Mouse (Mus musculus): ENCODE measurements around the gene Mast3. TPM values are rescaled to one million over a fixed set of nuclear protein-coding genes. Genes with fewer than 3 reads are reported as not detected.

Gene Mast3
- polyA plus RNA-seq, 1 experiment from 2014 or later, result 8.5 TPM

DNA sequence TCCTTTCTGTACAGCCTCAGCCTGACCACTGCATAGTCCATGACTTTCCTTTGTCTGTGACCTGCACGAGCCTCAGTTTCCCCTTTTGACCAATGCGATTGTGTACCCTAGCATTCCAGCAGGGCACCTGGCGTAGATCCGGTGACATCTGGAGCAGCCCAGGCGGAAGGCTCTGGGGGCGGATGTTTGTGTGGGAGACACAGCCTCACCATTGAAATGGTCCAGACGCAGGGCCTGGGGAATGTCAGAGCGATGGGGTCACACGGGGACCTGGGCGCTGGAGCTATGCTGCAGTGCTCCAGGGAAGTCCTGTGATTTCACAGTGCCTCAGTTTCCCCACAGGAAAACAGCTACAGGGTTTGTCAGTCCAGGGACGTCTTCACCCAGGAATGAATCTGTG, 62.7 kb downstream of the Mast3 start:
- WGBS (ENCODE audit: insufficient replicate concordance), result 28% methylated on average over 11 of the region's 11 CpGs
- H3K9me3 ChIP-seq (replicated peaks; ENCODE audit: control insufficient read depth, low read length), result no peaks in the 10 kb centered on the region
- ATAC-seq (replicated peaks; ENCODE audit: insufficient number of reproducible peaks, low FRiP score, low TSS enrichment), result no peak; the same call in 1 of the 2 replicates
- H3K9ac ChIP-seq (ENCODE audit: low read depth, low read length), result no peak overlapping the region
- H3K4me1 ChIP-seq (ENCODE audit: control insufficient read depth, insufficient read depth, low read length), result peaks cover 25% of the 10 kb centered on the region
- no peaks in the 10 kb centered on the region for H3K36me3 ChIP-seq (ENCODE audit: control insufficient read depth, insufficient read depth, low read length)
- H3K27ac ChIP-seq (ENCODE audit: low read depth, low read length), result no peak overlapping the region
- no peak overlapping the region for H3K4me3 ChIP-seq (ENCODE audit: low read depth, low read length)
- peaks cover 57% of the 10 kb centered on the region for H3K27me3 ChIP-seq (ENCODE audit: control insufficient read depth, insufficient read depth, low read length)
- H3K4me2 ChIP-seq, result no peak overlapping the region

DNA sequence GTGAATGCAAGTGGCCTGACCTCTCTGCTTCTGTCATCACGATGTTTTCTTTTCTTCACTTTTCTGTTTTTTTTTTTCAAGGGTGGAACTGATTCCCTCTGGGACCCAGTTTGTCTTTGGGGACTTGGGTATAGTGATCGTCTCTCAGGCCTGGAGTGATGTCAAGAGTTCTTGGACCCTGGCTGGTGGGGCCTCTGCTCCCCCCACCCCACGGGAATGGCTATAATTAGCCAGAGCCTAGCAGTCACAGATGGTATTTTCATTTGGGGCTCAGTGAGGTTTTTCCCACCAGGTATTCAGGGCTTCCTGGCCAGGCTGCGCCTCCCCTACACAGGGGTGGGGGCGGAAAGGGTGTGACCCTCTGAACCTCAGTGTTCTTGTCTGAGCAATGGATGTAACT, 63.2 kb downstream of the Mast3 start:
- Histone ChIP-seq H3K4me1 (ENCODE audit: control insufficient read depth, insufficient read depth, low read length) (peaks cover 25% of the 10 kb centered on the region), H3K4me2 (no peak overlapping the region), H3K9me3 (replicated peaks; ENCODE audit: control insufficient read depth, low read length) (no peaks in the 10 kb centered on the region), H3K36me3 (ENCODE audit: control insufficient read depth, insufficient read depth, low read length) (no peaks in the 10 kb centered on the region), H3K27ac (ENCODE audit: low read depth, low read length) (no peak overlapping the region), H3K9ac (ENCODE audit: low read depth, low read length) (no peak overlapping the region), H3K27me3 (ENCODE audit: control insufficient read depth, insufficient read depth, low read length) (peaks cover 54% of the 10 kb centered on the region), H3K4me3 (ENCODE audit: low read depth, low read length) (no peak overlapping the region)
- ATAC-seq (replicated peaks; ENCODE audit: insufficient number of reproducible peaks, low FRiP score, low TSS enrichment), result no peak
- 45% methylated on average over 5 of the region's 5 CpGs for WGBS (ENCODE audit: insufficient replicate concordance)

DNA sequence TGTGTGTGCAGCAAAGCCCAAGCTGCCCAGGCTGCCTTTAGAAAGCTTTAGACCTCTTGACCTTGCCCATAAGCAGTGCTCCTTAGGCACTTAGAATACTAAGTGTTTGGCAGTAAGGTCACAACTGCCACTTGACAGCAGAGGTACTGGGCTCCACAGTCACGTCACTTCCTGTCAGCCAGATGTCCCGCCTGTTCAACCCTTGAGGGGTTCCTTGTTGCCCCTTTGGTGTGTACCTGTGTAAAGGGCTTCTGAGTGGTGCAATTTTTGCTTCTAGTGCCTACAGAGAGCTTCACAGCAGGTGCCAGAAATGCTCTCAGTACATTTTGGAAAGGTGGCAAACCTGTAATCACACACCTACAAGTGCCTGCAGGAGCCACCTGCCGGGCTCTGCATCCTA, 66.6 kb downstream of the Mast3 start:
- no peak overlapping the region for H3K4me2 ChIP-seq
- no peak overlapping the region for H3K27ac ChIP-seq (ENCODE audit: low read depth, low read length)
- no peaks in the 10 kb centered on the region for H3K9me3 ChIP-seq (replicated peaks; ENCODE audit: control insufficient read depth, low read length)
- no peak overlapping the region for H3K9ac ChIP-seq (ENCODE audit: low read depth, low read length)
- no peaks in the 10 kb centered on the region for H3K36me3 ChIP-seq (ENCODE audit: control insufficient read depth, insufficient read depth, low read length)
- no peak overlapping the region for H3K4me3 ChIP-seq (ENCODE audit: low read depth, low read length)
- H3K27me3 ChIP-seq (ENCODE audit: control insufficient read depth, insufficient read depth, low read length), result peaks cover 24% of the 10 kb centered on the region
- 51% methylated on average over 3 of the region's 3 CpGs for WGBS (ENCODE audit: insufficient replicate concordance)
- ATAC-seq (replicated peaks; ENCODE audit: insufficient number of reproducible peaks, low FRiP score, low TSS enrichment), result no peak
- peaks cover 20% of the 10 kb centered on the region for H3K4me1 ChIP-seq (ENCODE audit: control insufficient read depth, insufficient read depth, low read length)

DNA sequence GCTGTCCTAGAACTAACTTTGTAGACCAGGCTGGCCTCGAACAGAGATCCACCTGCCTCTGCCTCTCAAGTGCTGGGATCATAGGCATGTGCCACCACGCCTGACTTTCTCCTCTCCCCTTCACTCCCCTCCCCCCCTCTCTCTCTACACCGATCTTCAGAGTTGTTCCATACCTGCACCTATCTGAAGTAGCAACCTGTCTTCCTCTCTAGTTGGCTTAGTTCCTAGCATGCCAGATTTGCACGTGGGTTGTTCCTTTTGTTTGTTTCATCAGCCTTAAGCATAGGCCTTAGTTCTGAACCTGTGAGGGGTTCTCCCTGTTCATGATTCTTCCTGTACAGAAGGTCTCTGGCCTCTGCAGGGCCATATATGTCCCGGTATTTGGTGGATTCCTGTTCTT, 67.1 kb downstream of the Mast3 start:
- 65% methylated on average over 5 of the region's 5 CpGs for WGBS (ENCODE audit: insufficient replicate concordance)
- Histone ChIP-seq H3K27ac (ENCODE audit: low read depth, low read length) (no peak overlapping the region), H3K4me1 (ENCODE audit: control insufficient read depth, insufficient read depth, low read length) (peaks cover 15% of the 10 kb centered on the region), H3K4me2 (no peak overlapping the region), H3K36me3 (ENCODE audit: control insufficient read depth, insufficient read depth, low read length) (no peaks in the 10 kb centered on the region), H3K27me3 (ENCODE audit: control insufficient read depth, insufficient read depth, low read length) (peaks cover 24% of the 10 kb centered on the region), H3K9me3 (replicated peaks; ENCODE audit: control insufficient read depth, low read length) (no peaks in the 10 kb centered on the region), H3K9ac (ENCODE audit: low read depth, low read length) (no peak overlapping the region), H3K4me3 (ENCODE audit: low read depth, low read length) (no peak overlapping the region)
- ATAC-seq (replicated peaks; ENCODE audit: insufficient number of reproducible peaks, low FRiP score, low TSS enrichment), result no peak

DNA sequence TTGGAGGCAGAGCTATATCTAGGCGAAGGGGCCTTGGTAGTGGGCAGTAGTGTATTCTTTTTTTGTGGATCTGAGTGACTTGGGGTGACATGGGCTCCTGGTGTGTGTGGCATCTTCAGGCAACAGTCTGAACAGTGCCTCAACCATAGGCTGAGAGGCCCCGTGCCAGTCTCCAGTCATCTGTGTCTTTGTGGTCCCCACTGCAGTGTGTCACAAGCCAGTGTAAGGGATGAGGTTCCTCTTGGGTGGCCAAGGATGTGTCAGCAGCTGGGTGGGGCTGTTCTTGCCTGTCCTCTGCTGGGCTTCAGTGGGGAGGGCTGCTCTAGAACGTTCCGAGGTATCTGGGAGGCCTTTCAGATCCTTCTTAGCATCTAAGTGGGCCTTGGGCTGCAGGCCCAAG, 73.9 kb downstream of the Mast3 start:
- Histone ChIP-seq H3K9ac (ENCODE audit: low read depth, low read length) (no peak overlapping the region), H3K4me2 (no peak overlapping the region), H3K36me3 (ENCODE audit: control insufficient read depth, insufficient read depth, low read length) (no peaks in the 10 kb centered on the region), H3K27me3 (ENCODE audit: control insufficient read depth, insufficient read depth, low read length) (peaks cover 69% of the 10 kb centered on the region), H3K27ac (ENCODE audit: low read depth, low read length) (no peak overlapping the region), H3K9me3 (replicated peaks; ENCODE audit: control insufficient read depth, low read length) (no peaks in the 10 kb centered on the region), H3K4me3 (ENCODE audit: low read depth, low read length) (no peak overlapping the region), H3K4me1 (ENCODE audit: control insufficient read depth, insufficient read depth, low read length) (no peaks in the 10 kb centered on the region)
- 83% methylated on average over 4 of the region's 4 CpGs for WGBS (ENCODE audit: insufficient replicate concordance)
- ATAC-seq (replicated peaks; ENCODE audit: insufficient number of reproducible peaks, low FRiP score, low TSS enrichment), result no peak

DNA sequence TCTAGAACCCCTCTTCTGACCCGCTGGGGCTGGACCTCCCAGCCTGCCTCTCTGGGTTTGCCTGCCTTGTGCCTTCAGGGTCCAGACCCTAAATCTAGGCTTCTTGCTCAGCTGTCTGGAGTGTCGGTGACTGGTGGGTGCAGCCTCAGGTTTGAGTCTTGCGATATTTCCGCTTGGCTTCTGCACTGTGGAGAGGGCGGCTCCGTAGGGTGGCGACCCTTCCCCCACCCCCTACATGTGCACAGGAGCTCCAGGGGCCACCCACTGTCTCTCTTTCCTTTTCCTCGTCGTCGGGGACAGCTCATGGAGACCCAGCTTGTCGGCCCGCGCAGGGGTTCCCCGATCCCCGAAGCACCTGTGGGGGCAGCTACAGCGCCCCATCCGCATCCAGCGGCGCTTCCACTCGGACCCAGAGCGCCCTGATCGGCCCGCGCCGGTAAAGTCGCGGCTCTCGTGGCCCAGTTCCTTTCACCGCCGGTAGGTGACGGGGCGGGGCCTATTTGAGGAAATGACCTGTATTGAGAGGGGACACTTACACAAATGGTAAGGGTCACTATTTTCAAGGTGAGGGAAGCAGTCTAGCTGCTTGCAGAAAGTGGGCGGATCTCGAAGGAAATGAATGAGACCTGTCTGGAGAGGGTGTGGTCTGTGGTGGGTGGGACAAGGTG, 74.9 kb downstream of the Mast3 start:
- H3K9ac ChIP-seq (ENCODE audit: low read depth, low read length), result 0 out of 2 replicates have a peak overlapping the region, but pooled peaks have one; percentile 17
- no peak for ATAC-seq (replicated peaks; ENCODE audit: insufficient number of reproducible peaks, low FRiP score, low TSS enrichment)

More for the DNA sequence above, 74.9 kb downstream of the Mast3 start:
- Histone ChIP-seq H3K27ac (ENCODE audit: low read depth, low read length) (no peak overlapping the region), H3K27me3 (ENCODE audit: control insufficient read depth, insufficient read depth, low read length) (peaks cover 69% of the 10 kb centered on the region), H3K36me3 (ENCODE audit: control insufficient read depth, insufficient read depth, low read length) (no peaks in the 10 kb centered on the region), H3K4me2 (peak overlapping the region; percentile 60), H3K4me1 (ENCODE audit: control insufficient read depth, insufficient read depth, low read length) (no peaks in the 10 kb centered on the region), H3K9me3 (replicated peaks; ENCODE audit: control insufficient read depth, low read length) (no peaks in the 10 kb centered on the region), H3K4me3 (ENCODE audit: low read depth, low read length) (peak overlapping the region; percentile 33)
- 2% methylated on average over 34 of the region's 34 CpGs for WGBS (ENCODE audit: insufficient replicate concordance)

Small RNAs within 50 kb of the gene (microRNA-seq; reads per million reads assigned to microRNA genes)
- 1.2 reads per million, percentile 16 among the genes with 10 or more reads in this experiment for gene Mir7240 (ENCODE audit: borderline number of aligned reads)

Other genes with a start within 250 kb of the Mast3 start
- gene Isyna1, start 210.7 kb downstream of the Mast3 start, polyA plus RNA-seq (2014; fragmentation: Nextera tagmentation; extraction: Ambion mirVana), result 86.0 and 95.3 TPM in 2 replicates
- gene Ssbp4, start 196.2 kb downstream of the Mast3 start, polyA plus RNA-seq (2014; fragmentation: Nextera tagmentation; extraction: Ambion mirVana), result 72.5 and 78.9 TPM in 2 replicates
- 0.19 and 0.59 TPM in 2 replicates for gene Lrrc25, start 188.9 kb downstream of the Mast3 start, polyA plus RNA-seq (2014; fragmentation: Nextera tagmentation; extraction: Ambion mirVana)
- 0.26 and 0.37 TPM in 2 replicates for gene Gdf15, start 172.6 kb downstream of the Mast3 start, polyA plus RNA-seq (2014; fragmentation: Nextera tagmentation; extraction: Ambion mirVana)
- gene Pgpep1, start 144.7 kb downstream of the Mast3 start, polyA plus RNA-seq (2014; fragmentation: Nextera tagmentation; extraction: Ambion mirVana), result 38.9 and 41.6 TPM in 2 replicates
- 296 and 308 TPM in 2 replicates for gene Lsm4, start 131.8 kb downstream of the Mast3 start, polyA plus RNA-seq (2014; fragmentation: Nextera tagmentation; extraction: Ambion mirVana)
- 97.8 and 102 TPM in 2 replicates for gene Jund, start 106.1 kb downstream of the Mast3 start, polyA plus RNA-seq (2014; fragmentation: Nextera tagmentation; extraction: Ambion mirVana)
- gene Iqcn, start 101.6 kb downstream of the Mast3 start, polyA plus RNA-seq (2014; fragmentation: Nextera tagmentation; extraction: Ambion mirVana), result not detected in 2 replicates
- gene Gm3336, start 86.5 kb downstream of the Mast3 start, polyA plus RNA-seq (2014; fragmentation: Nextera tagmentation; extraction: Ambion mirVana), result not detected in 2 replicates
- not detected in 2 replicates for gene Pde4c, start 81.3 kb downstream of the Mast3 start, polyA plus RNA-seq (2014; fragmentation: Nextera tagmentation; extraction: Ambion mirVana)
- 16.2 and 21.3 TPM in 2 replicates for gene Rab3a, start 50.4 kb downstream of the Mast3 start, polyA plus RNA-seq (2014; fragmentation: Nextera tagmentation; extraction: Ambion mirVana)
- gene Mpv17l2, start 44.1 kb downstream of the Mast3 start, polyA plus RNA-seq (2014; fragmentation: Nextera tagmentation; extraction: Ambion mirVana), result 42.5 and 42.6 TPM in 2 replicates
- 21.5 and 23.1 TPM in 2 replicates for gene Pik3r2, start 28.3 kb downstream of the Mast3 start, polyA plus RNA-seq (2014; fragmentation: Nextera tagmentation; extraction: Ambion mirVana)
- gene Il12rb1, start 3.4 kb upstream of the Mast3 start, polyA plus RNA-seq (2014; fragmentation: Nextera tagmentation; extraction: Ambion mirVana), result 0.07 TPM in 1 of 2 replicates, not detected in the other
- gene Arrdc2, start 34.7 kb upstream of the Mast3 start, polyA plus RNA-seq (2014; fragmentation: Nextera tagmentation; extraction: Ambion mirVana), result 2.4 and 3.2 TPM in 2 replicates
- 0.55 and 1.1 TPM in 2 replicates for gene Kcnn1, start 58.2 kb upstream of the Mast3 start, polyA plus RNA-seq (2014; fragmentation: Nextera tagmentation; extraction: Ambion mirVana)
- gene Ccdc124, start 68.9 kb upstream of the Mast3 start, polyA plus RNA-seq (2014; fragmentation: Nextera tagmentation; extraction: Ambion mirVana), result 102 and 109 TPM in 2 replicates
- 0.06 TPM in 1 of 2 replicates, not detected in the other for gene Slc5a5, start 87.7 kb upstream of the Mast3 start, polyA plus RNA-seq (2014; fragmentation: Nextera tagmentation; extraction: Ambion mirVana)
- gene Rpl18a, start 92.4 kb upstream of the Mast3 start, polyA plus RNA-seq (2014; fragmentation: Nextera tagmentation; extraction: Ambion mirVana), result 2,782 and 3,146 TPM in 2 replicates
- 26.0 and 31.1 TPM in 2 replicates for gene Map1s, start 100.9 kb upstream of the Mast3 start, polyA plus RNA-seq (2014; fragmentation: Nextera tagmentation; extraction: Ambion mirVana)